Mouse (Mus musculus) heart, embryonic 16.5 days (tissue): Measurements from ENCODE around the gene Cacna2d1. TPM values are rescaled to one million over a fixed set of nuclear protein-coding genes. Genes with fewer than 3 reads are reported as not detected.

Source experiments
- ATAC-seq: fragments of 200-750 bp; cut with Nextera tagmentation; replicated peaks from 2 replicates; pipeline ENCODE4 v1.8.0; 2017; ENCODE audit warnings: moderate number of reproducible peaks; ENCODE audit not compliant: insufficient read depth, low FRiP score; ENCODE audit errors: extremely low read depth
- H3K27ac ChIP-seq: fragments of 300-500 bp; sonication (generic); 2 replicates; pipeline ENCODE4 v1.5.1; 2014; ENCODE audit warnings: mild to moderate bottlenecking, low read length, control low read depth, moderate library complexity
- H3K27me3 ChIP-seq: fragments of 300-500 bp; sonication (generic); 2 replicates; pipeline ENCODE4 v1.6.1; 2014; ENCODE audit warnings: low read length, mixed read lengths; ENCODE audit not compliant: control insufficient read depth, insufficient read depth
- H3K36me3 ChIP-seq: fragments of 300-500 bp; sonication (generic); 2 replicates; pipeline ENCODE4 v1.6.1; 2014; ENCODE audit not compliant: control insufficient read depth, insufficient read depth
- H3K4me1 ChIP-seq: fragments of 300-500 bp; sonication (generic); 2 replicates; pipeline ENCODE4 v1.6.1; 2014; ENCODE audit warnings: low read length, mixed read lengths; ENCODE audit not compliant: control insufficient read depth, insufficient read depth
- H3K4me2 ChIP-seq: fragments of 300-500 bp; sonication (generic); 2 replicates; pipeline ENCODE4 v1.6.1; 2014; ENCODE audit warnings: low read depth, mild to moderate bottlenecking, control low read depth, low read length
- H3K4me3 ChIP-seq: fragments of 300-500 bp; sonication (generic); 2 replicates; pipeline ENCODE4 v1.5.1; 2014; ENCODE audit warnings: mild to moderate bottlenecking, control low read depth, low read length
- H3K9ac ChIP-seq: fragments of 300-500 bp; sonication (generic); 2 replicates; pipeline ENCODE4 v1.6.1; 2014; ENCODE audit warnings: low read length, control low read depth
- H3K9me3 ChIP-seq: fragments of 300-500 bp; sonication (generic); replicated peaks from 2 replicates; pipeline ENCODE4 v1.6.1; 2016; ENCODE audit warnings: low read length; ENCODE audit not compliant: control insufficient read depth
- WGBS: fragments of 180-500 bp; shearing (Covaris S2); extraction: QIAGEN DNeasy Blood & Tissue Kit; methylation state at CpG from one replicate; pipeline ENCODE4 v1.1.7; 2014; 5-methylcytosine and 5-hydroxymethylcytosine counted together
- polyA plus RNA-seq: library from polyadenylated mRNA; unstranded; fragments of >200 nt; fragmentation: Nextera tagmentation; extraction: Ambion mirVana; gene quantifications from 2 replicates; pipeline ENCODE4 v1.2.1, GENCODE M21; 2015

Cacna2d1 gene
- 14.9 and 15.2 TPM in 2 replicates for polyA plus RNA-seq

- H3K4me3 ChIP-seq = peak within 1 kb of the TSS; percentile 84
- H3K27me3 ChIP-seq = no peaks in the 10 kb centered on the region
- H3K4me1 ChIP-seq = peaks cover 5% of the 10 kb centered on the region; the same call in 1 of the 2 replicates
- H3K9me3 ChIP-seq = no peaks in the 10 kb centered on the region
- ATAC-seq = peak; percentile 89
- WGBS = under 1% methylated on average over 87 of the region's 120 CpGs
- H3K36me3 ChIP-seq = no peaks in the 10 kb centered on the region
- H3K9ac ChIP-seq = peak within 1 kb of the TSS; percentile 94
- peak within 1 kb of the TSS; percentile 93 for H3K27ac ChIP-seq
- peak within 1 kb of the TSS; percentile 80 for H3K4me2 ChIP-seq
These were observed at the start of gene Cacna2d1 for GRCm38 (mm10) chr5:15934376-15935233. TSS of gene Cacna2d1 (plus strand) at chr5:15934691.

DNA sequence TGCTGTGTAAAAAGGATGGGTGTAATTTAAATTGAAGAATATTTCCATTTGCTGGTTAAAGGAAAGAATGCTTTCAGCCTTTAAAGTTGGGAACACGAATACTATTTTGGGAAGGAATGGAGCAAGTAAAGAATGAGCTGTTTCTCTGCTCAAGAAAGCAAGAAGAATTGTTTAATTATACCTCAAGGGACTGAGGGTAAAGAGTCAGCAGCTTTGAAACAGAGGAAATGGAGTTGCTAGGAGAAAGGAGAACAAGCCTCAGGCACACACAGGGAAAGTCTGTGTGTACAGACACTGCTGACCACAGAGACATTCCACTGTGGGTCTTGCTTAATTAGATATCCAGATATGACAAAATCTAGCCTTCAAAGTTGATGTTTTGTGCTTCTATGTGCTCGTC is 39.4 kb upstream of the Cacna2d1 start:
- Histone ChIP-seq H3K4me1 (no peaks in the 10 kb centered on the region), H3K4me3 (no peak overlapping the region), H3K27me3 (no peaks in the 10 kb centered on the region), H3K9ac (no peak overlapping the region), H3K27ac (no peak overlapping the region), H3K36me3 (no peaks in the 10 kb centered on the region), H3K4me2 (no peak overlapping the region), H3K9me3 (no peaks in the 10 kb centered on the region)
- WGBS = 66% methylated on average over 2 of the region's 2 CpGs
- no peak for ATAC-seq

- Histone ChIP-seq H3K27ac (no peak overlapping the region), H3K36me3 (no peaks in the 10 kb centered on the region), H3K27me3 (no peaks in the 10 kb centered on the region), H3K4me2 (no peak overlapping the region), H3K4me1 (no peaks in the 10 kb centered on the region), H3K9ac (no peak overlapping the region), H3K4me3 (no peak overlapping the region), H3K9me3 (no peaks in the 10 kb centered on the region)
- ATAC-seq = no peak
- WGBS = 73% methylated on average over 3 of the region's 3 CpGs
These were observed 37.8 kb upstream of the Cacna2d1 start for GRCm38 (mm10) chr5:15896706-15897105.

GRCm38 (mm10) chr5:15906446-15906845 is 28.0 kb upstream of the Cacna2d1 start:
- no peak for ATAC-seq
- no peaks in the 10 kb centered on the region for H3K9me3 ChIP-seq
- no peak overlapping the region for H3K27ac ChIP-seq
- H3K4me1 ChIP-seq = no peaks in the 10 kb centered on the region
- no peaks in the 10 kb centered on the region for H3K36me3 ChIP-seq
- no peak overlapping the region for H3K4me3 ChIP-seq
- 89% methylated on average over 3 of the region's 3 CpGs for WGBS
- no peak overlapping the region for H3K9ac ChIP-seq
- no peak overlapping the region for H3K4me2 ChIP-seq
- no peaks in the 10 kb centered on the region for H3K27me3 ChIP-seq

- H3K36me3 ChIP-seq = no peaks in the 10 kb centered on the region
These were observed 19.6 kb upstream of the Cacna2d1 start for GRCm38 (mm10) chr5:15914931-15915330.

DNA sequence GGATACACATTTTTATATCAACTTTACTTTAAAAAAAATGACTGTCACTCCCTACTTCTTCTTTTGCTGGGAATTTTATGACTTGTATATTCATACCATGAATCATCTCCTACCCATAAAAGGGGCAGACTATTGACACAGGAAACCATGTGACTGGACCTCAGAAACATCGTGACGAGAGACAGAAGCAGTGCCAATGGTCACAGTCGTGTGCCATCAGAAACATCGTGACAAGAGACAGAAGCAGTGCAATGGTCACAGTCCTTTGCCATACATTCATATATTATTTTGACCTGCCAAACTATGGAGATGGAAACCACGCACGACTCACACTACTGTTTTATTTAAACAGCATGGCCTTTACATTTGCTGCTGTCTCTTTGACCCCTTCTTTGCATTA is 6.0 kb upstream of the Cacna2d1 start:
- 0 out of 2 replicates have a peak, but pooled peaks cover 1% of the 10 kb centered on the region for H3K4me1 ChIP-seq
- no peaks in the 10 kb centered on the region for H3K9me3 ChIP-seq
- H3K4me2 ChIP-seq = no peak overlapping the region
- ATAC-seq = no peak
- H3K4me3 ChIP-seq = no peak overlapping the region
- 65% methylated on average over 6 of the region's 6 CpGs for WGBS
- H3K27ac ChIP-seq = no peak overlapping the region
- H3K36me3 ChIP-seq = no peaks in the 10 kb centered on the region
- H3K27me3 ChIP-seq = no peaks in the 10 kb centered on the region
- H3K9ac ChIP-seq = no peak overlapping the region

More at GRCm38 (mm10) chr5:15914931-15915330, 19.6 kb upstream of the Cacna2d1 start:
- Histone ChIP-seq H3K9ac (no peak overlapping the region), H3K4me1 (no peaks in the 10 kb centered on the region), H3K4me3 (no peak overlapping the region), H3K4me2 (no peak overlapping the region), H3K27ac (no peak overlapping the region), H3K27me3 (no peaks in the 10 kb centered on the region), H3K9me3 (no peaks in the 10 kb centered on the region)
- no peak for ATAC-seq
- 68% methylated on average over 1 of the region's 1 CpGs for WGBS

DNA sequence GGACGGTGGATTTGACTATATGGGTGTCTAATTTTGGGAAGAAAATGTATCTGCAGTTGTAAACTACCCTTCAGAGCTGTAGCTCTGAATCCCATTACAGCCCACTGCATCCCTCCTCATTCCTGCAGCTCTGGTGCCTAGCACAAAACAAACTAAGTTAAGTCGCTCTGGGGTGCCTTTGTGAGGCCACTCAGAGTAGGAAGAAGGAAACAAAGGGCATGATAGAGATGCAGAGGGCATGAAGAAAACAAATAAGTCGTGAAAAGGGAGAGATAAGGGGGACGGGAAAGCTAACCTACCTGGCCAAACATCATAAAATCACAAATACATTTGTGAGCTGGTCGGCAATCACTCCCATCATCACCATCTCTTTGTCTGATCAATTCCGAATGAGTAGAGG is 1.5 kb upstream of the Cacna2d1 start:
- 40% methylated on average over 6 of the region's 6 CpGs for WGBS

GRCm38 (mm10) chr5:15933581-15934375 is 713 bp upstream of the Cacna2d1 start:
- Histone ChIP-seq H3K4me3 (peak overlapping the region; percentile 84), H3K36me3 (no peaks in the 10 kb centered on the region), H3K4me1 (peaks cover 5% of the 10 kb centered on the region; the same call in 1 of the 2 replicates), H3K27ac (peak overlapping the region; percentile 93), H3K9me3 (no peaks in the 10 kb centered on the region), H3K9ac (peak overlapping the region; percentile 94), H3K4me2 (peak overlapping the region; percentile 80), H3K27me3 (no peaks in the 10 kb centered on the region)
- 0 out of 2 replicates have a peak, but pooled peaks have one; percentile 5 for ATAC-seq
- WGBS = 11% methylated on average over 17 of the region's 17 CpGs

More for the DNA sequence above, 1.5 kb upstream of the Cacna2d1 start:
- H3K4me2 ChIP-seq = no peak overlapping the region
- H3K36me3 ChIP-seq = no peaks in the 10 kb centered on the region
- ATAC-seq = no peak
- H3K4me1 ChIP-seq = peaks cover 5% of the 10 kb centered on the region; the same call in 1 of the 2 replicates
- H3K4me3 ChIP-seq = no peak overlapping the region
- no peak overlapping the region for H3K9ac ChIP-seq
- H3K27ac ChIP-seq = no peak overlapping the region
- H3K27me3 ChIP-seq = no peaks in the 10 kb centered on the region
- H3K9me3 ChIP-seq = no peaks in the 10 kb centered on the region
